Mouse (Mus musculus): ENCODE measurements around the gene Itprid1. TPM values are rescaled to one million over a fixed set of nuclear protein-coding genes. Genes with fewer than 3 reads are reported as not detected.

Gene Itprid1
- polyA plus RNA-seq, 1 experiment from 2014 or later = not detected

- H3K36me3 ChIP-seq = no peaks in the 10 kb centered on the region
- 75% methylated on average over 5 of the region's 5 CpGs for WGBS
- H3K4me1 ChIP-seq (replicated peaks) = no peaks in the 10 kb centered on the region
- H3K9me3 ChIP-seq (replicated peaks) = no peaks in the 10 kb centered on the region
- H3K9ac ChIP-seq = no peak overlapping the region
- H3K4me3 ChIP-seq = no peak overlapping the region
- ATAC-seq (replicated peaks; ENCODE audit: insufficient number of reproducible peaks, insufficient read depth, low FRiP score, low read depth) = no peak
- no peak overlapping the region for H3K4me2 ChIP-seq
- H3K27me3 ChIP-seq = no peaks in the 10 kb centered on the region
- no peak overlapping the region for H3K27ac ChIP-seq
Measured at GRCm38 (mm10) chr6:55901568-55902328, 65.1 kb downstream of the Itprid1 start.

GRCm38 (mm10) chr6:55902329-55902605 is 65.6 kb downstream of the Itprid1 start:
- Histone ChIP-seq H3K9ac (no peak overlapping the region), H3K36me3 (no peaks in the 10 kb centered on the region), H3K27me3 (no peaks in the 10 kb centered on the region), H3K27ac (no peak overlapping the region), H3K4me2 (no peak overlapping the region), H3K4me1 (replicated peaks) (no peaks in the 10 kb centered on the region), H3K4me3 (no peak overlapping the region), H3K9me3 (replicated peaks) (no peaks in the 10 kb centered on the region)
- WGBS = 71% methylated on average over 1 of the region's 1 CpGs
- no peak for ATAC-seq (replicated peaks; ENCODE audit: insufficient number of reproducible peaks, insufficient read depth, low FRiP score, low read depth)

- Histone ChIP-seq H3K27ac (no peak overlapping the region), H3K4me2 (no peak overlapping the region), H3K36me3 (no peaks in the 10 kb centered on the region), H3K27me3 (no peaks in the 10 kb centered on the region), H3K4me3 (no peak overlapping the region), H3K9ac (no peak overlapping the region), H3K4me1 (replicated peaks) (no peaks in the 10 kb centered on the region), H3K9me3 (replicated peaks) (no peaks in the 10 kb centered on the region)
- 82% methylated on average over 5 of the region's 5 CpGs for WGBS
- ATAC-seq (replicated peaks; ENCODE audit: insufficient number of reproducible peaks, insufficient read depth, low FRiP score, low read depth) = no peak
Measured at GRCm38 (mm10) chr6:55919206-55919605, 82.5 kb downstream of the Itprid1 start.

GRCm38 (mm10) chr6:55920282-55920720 is 83.6 kb downstream of the Itprid1 start:
- no peaks in the 10 kb centered on the region for H3K27me3 ChIP-seq
- H3K4me3 ChIP-seq = no peak overlapping the region
- H3K9me3 ChIP-seq (replicated peaks) = no peaks in the 10 kb centered on the region
- WGBS = 72% methylated on average over 3 of the region's 3 CpGs
- H3K4me1 ChIP-seq (replicated peaks) = no peaks in the 10 kb centered on the region
- ATAC-seq (replicated peaks; ENCODE audit: insufficient number of reproducible peaks, insufficient read depth, low FRiP score, low read depth) = no peak
- no peak overlapping the region for H3K4me2 ChIP-seq
- H3K27ac ChIP-seq = no peak overlapping the region
- H3K36me3 ChIP-seq = no peaks in the 10 kb centered on the region
- H3K9ac ChIP-seq = no peak overlapping the region

GRCm38 (mm10) chr6:55920866-55921630 is 84.4 kb downstream of the Itprid1 start:
- Histone ChIP-seq H3K9ac (no peak overlapping the region), H3K9me3 (replicated peaks) (no peaks in the 10 kb centered on the region), H3K27me3 (no peaks in the 10 kb centered on the region), H3K36me3 (no peaks in the 10 kb centered on the region), H3K27ac (no peak overlapping the region), H3K4me2 (no peak overlapping the region), H3K4me3 (no peak overlapping the region), H3K4me1 (replicated peaks) (no peaks in the 10 kb centered on the region)
- ATAC-seq (replicated peaks; ENCODE audit: insufficient number of reproducible peaks, insufficient read depth, low FRiP score, low read depth) = no peak
- 70% methylated on average over 4 of the region's 4 CpGs for WGBS

GRCm38 (mm10) chr6:55944709-55945108 is 108.0 kb downstream of the Itprid1 start:
- ATAC-seq (replicated peaks; ENCODE audit: insufficient number of reproducible peaks, insufficient read depth, low FRiP score, low read depth) = no peak
- Histone ChIP-seq H3K4me3 (no peak overlapping the region), H3K4me1 (replicated peaks) (no peaks in the 10 kb centered on the region), H3K9me3 (replicated peaks) (no peaks in the 10 kb centered on the region), H3K27ac (no peak overlapping the region), H3K9ac (no peak overlapping the region), H3K27me3 (no peaks in the 10 kb centered on the region), H3K36me3 (no peaks in the 10 kb centered on the region), H3K4me2 (no peak overlapping the region)
- 76% methylated on average over 1 of the region's 1 CpGs for WGBS

- 60% methylated on average over 8 of the region's 8 CpGs for WGBS
- H3K27ac ChIP-seq = no peak overlapping the region
- no peak overlapping the region for H3K4me2 ChIP-seq
- no peaks in the 10 kb centered on the region for H3K9me3 ChIP-seq (replicated peaks)
- no peaks in the 10 kb centered on the region for H3K36me3 ChIP-seq
- no peak for ATAC-seq (replicated peaks; ENCODE audit: insufficient number of reproducible peaks, insufficient read depth, low FRiP score, low read depth)
- no peak overlapping the region for H3K4me3 ChIP-seq
- H3K9ac ChIP-seq = no peak overlapping the region
- no peaks in the 10 kb centered on the region for H3K4me1 ChIP-seq (replicated peaks)
- H3K27me3 ChIP-seq = no peaks in the 10 kb centered on the region
Measured at GRCm38 (mm10) chr6:55950345-55951110, 113.8 kb downstream of the Itprid1 start.

GRCm38 (mm10) chr6:55972998-55973397 is 136.3 kb downstream of the Itprid1 start:
- no peaks in the 10 kb centered on the region for H3K4me1 ChIP-seq (replicated peaks)
- H3K9me3 ChIP-seq (replicated peaks) = no peaks in the 10 kb centered on the region
- ATAC-seq (replicated peaks; ENCODE audit: insufficient number of reproducible peaks, insufficient read depth, low FRiP score, low read depth) = no peak
- H3K27ac ChIP-seq = no peak overlapping the region
- H3K36me3 ChIP-seq = no peaks in the 10 kb centered on the region
- no peak overlapping the region for H3K4me3 ChIP-seq
- no peaks in the 10 kb centered on the region for H3K27me3 ChIP-seq
- no peak overlapping the region for H3K4me2 ChIP-seq
- H3K9ac ChIP-seq = no peak overlapping the region

- Histone ChIP-seq H3K27ac (no peak overlapping the region), H3K9me3 (replicated peaks) (no peaks in the 10 kb centered on the region), H3K36me3 (no peaks in the 10 kb centered on the region), H3K4me2 (no peak overlapping the region), H3K4me3 (no peak overlapping the region), H3K4me1 (replicated peaks) (no peaks in the 10 kb centered on the region), H3K9ac (no peak overlapping the region), H3K27me3 (no peaks in the 10 kb centered on the region)
- ATAC-seq (replicated peaks; ENCODE audit: insufficient number of reproducible peaks, insufficient read depth, low FRiP score, low read depth) = no peak
- 66% methylated on average over 2 of the region's 2 CpGs for WGBS
Measured at GRCm38 (mm10) chr6:55979766-55980165, 143.1 kb downstream of the Itprid1 start.

- Histone ChIP-seq H3K36me3 (no peaks in the 10 kb centered on the region), H3K27ac (no peak overlapping the region), H3K4me3 (no peak overlapping the region), H3K9me3 (replicated peaks) (no peaks in the 10 kb centered on the region), H3K4me2 (no peak overlapping the region), H3K4me1 (replicated peaks) (no peaks in the 10 kb centered on the region), H3K27me3 (no peaks in the 10 kb centered on the region), H3K9ac (no peak overlapping the region)
- WGBS = 79% methylated on average over 4 of the region's 4 CpGs
- ATAC-seq (replicated peaks; ENCODE audit: insufficient number of reproducible peaks, insufficient read depth, low FRiP score, low read depth) = no peak
Measured at GRCm38 (mm10) chr6:56008711-56009110, 172.0 kb downstream of the Itprid1 start.

GRCm38 (mm10) chr6:56012384-56012783 is 175.7 kb downstream of the Itprid1 start:
- Histone ChIP-seq H3K27me3 (no peaks in the 10 kb centered on the region), H3K9me3 (replicated peaks) (no peaks in the 10 kb centered on the region), H3K4me1 (replicated peaks) (no peaks in the 10 kb centered on the region), H3K9ac (no peak overlapping the region), H3K4me3 (no peak overlapping the region), H3K36me3 (no peaks in the 10 kb centered on the region), H3K4me2 (no peak overlapping the region), H3K27ac (no peak overlapping the region)
- no peak for ATAC-seq (replicated peaks; ENCODE audit: insufficient number of reproducible peaks, insufficient read depth, low FRiP score, low read depth)
- WGBS = 75% methylated on average over 5 of the region's 5 CpGs
